Mouse (Mus musculus): ENCODE data around the gene Exoc2.

Gene Exoc2

DNA sequence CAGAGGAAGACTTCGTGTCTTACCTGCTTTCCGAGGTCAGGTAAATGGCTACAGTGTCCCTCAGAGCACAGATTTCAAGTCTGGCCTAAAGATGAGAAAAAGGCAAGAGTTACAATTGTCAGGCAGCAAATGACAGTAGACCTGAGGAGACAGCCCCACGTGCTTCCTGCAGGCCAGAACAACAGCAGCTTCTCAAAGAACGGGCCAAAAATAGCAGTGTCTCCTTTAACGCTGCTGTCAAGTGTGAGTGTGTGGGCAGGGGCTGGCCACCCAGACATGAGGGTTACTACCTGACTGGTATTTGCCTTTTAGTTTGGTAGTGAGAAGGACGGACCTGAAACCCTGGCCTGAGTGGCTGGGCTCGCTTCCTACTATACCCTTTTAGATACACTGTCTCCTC is 153.3 kb downstream of the Exoc2 start:
- no peak for DNase-seq (ENCODE audit: low read depth, low spot score)

GRCm38 (mm10) chr13:30819891-30820290 is 154.0 kb downstream of the Exoc2 start:
- DNase-seq (ENCODE audit: low read depth, low spot score) = no peak

DNA sequence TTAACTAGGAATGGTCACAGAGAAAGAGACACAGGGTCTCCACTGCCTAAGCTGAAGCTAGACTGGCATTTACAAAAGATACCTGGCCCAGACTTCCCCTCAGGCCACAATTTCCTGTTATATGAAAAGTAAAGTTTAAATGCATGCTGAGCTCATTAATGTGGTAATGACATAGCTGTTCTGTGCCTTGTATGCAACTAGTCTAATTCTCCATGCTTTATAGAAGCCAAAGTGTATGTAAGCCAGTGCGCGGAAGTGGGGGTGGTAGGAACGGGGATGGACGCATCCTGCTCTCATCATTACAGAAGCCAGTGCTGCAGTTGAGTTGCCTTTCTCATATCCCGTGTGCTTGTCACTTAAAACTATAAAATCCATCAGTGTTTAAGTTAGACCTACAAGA is 156.5 kb downstream of the Exoc2 start:
- no peak for DNase-seq (ENCODE audit: low read depth, low spot score)

GRCm38 (mm10) chr13:30814256-30814655 is 159.6 kb downstream of the Exoc2 start:
- no peak for DNase-seq (ENCODE audit: low read depth, low spot score)

GRCm38 (mm10) chr13:30813464-30813863 is 160.4 kb downstream of the Exoc2 start:
- no peak for DNase-seq (ENCODE audit: low read depth, low spot score)

DNA sequence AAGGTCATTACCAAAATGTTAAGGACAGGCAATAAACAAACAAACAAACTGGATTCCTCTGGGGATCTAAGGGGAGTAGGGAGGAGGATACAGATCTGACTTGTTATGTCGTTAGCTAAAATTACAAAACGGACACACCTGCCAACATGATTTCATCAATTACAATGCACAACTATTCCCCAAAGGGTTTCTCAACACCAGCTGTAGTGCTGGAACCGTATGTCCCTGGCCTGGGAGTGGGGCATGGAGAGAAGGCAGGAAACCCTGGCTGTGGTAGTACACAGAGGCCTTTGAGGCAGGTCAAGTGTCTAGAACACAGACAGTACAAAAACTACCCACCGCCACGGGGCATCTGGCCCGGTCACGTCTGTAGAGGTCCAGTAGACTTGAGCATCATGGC is 164.7 kb downstream of the Exoc2 start:
- no peak for DNase-seq (ENCODE audit: low read depth, low spot score)

- DNase-seq (ENCODE audit: low read depth, low spot score) = no peak
These were observed 171.4 kb downstream of the Exoc2 start for GRCm38 (mm10) chr13:30802336-30802955.

GRCm38 (mm10) chr13:30801886-30802285 is 172.0 kb downstream of the Exoc2 start:
- DNase-seq (ENCODE audit: low read depth, low spot score) = no peak

DNA sequence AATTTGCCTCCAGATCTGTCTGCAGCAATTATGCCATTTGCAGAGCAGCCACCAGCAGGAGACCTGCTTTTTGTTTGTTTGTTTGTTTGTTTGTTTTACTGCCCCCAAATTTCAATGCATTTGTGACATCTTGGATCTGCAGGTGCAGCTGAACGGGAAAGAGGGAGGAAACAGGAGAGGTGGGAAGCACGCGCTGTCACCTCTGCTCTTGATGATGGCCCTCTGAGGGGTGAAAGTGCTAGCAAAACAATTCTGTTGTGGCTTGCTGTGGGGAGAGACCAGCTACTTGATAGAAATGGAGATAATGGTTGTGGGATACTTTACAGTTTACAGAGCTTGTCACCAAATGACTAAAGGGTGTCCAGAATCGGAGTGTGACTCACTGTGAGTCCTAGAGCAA is 177.9 kb downstream of the Exoc2 start:
- DNase-seq (ENCODE audit: low read depth, low spot score) = no peak

DNA sequence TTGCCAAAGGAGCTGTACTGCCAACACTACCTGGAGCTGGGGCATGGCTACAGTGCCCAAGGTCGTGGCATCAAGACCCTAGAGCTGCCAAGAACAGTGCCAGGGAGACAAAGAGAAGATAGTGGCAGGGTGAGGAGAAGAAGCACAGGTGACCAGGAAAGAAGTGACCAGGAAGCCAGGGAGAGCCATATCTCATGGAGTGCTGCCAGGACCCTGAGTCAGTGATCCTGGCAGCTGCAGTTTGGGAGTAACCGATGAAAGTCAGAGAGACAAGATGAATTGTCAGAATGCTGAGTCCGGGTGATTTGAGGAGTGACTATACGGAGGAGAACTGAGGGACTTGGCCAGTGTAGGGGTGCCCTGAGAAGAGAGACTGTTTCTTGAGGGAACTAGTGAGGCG is 180.3 kb downstream of the Exoc2 start:
- DNase-seq (ENCODE audit: low read depth, low spot score) = no peak

DNA sequence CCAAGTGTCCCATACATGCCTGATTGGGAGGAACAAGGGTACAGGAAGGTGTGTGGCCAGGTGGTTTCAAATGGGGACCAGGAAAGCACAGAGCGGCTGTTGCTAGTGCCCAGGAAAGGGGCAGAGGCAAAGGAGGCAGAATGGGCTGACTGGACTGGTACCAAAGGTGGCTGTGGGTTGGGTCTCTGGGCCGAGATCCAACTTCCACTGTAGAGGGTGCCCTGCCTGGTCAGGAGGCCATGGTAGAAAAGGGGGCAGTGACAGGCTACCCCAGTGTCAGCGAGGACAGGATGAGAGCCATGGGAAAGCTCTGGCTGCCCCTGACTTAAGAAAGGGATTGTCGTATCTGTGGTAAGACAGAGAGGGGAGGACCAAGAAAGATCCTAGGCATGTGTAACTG is 180.7 kb downstream of the Exoc2 start:
- no peak for DNase-seq (ENCODE audit: low read depth, low spot score)

- DNase-seq (ENCODE audit: low read depth, low spot score) = no peak
These were observed 181.2 kb downstream of the Exoc2 start for GRCm38 (mm10) chr13:30792741-30793140.

GRCm38 (mm10) chr13:30792308-30792707 is 181.6 kb downstream of the Exoc2 start:
- no peak for DNase-seq (ENCODE audit: low read depth, low spot score)

GRCm38 (mm10) chr13:30790016-30790415 is 183.9 kb downstream of the Exoc2 start:
- DNase-seq (ENCODE audit: low read depth, low spot score) = no peak

GRCm38 (mm10) chr13:30788421-30788820 is 185.5 kb downstream of the Exoc2 start:
- DNase-seq (ENCODE audit: low read depth, low spot score) = no peak

- no peak for DNase-seq (ENCODE audit: low read depth, low spot score)
These were observed 185.9 kb downstream of the Exoc2 start for GRCm38 (mm10) chr13:30787960-30788359.

DNA sequence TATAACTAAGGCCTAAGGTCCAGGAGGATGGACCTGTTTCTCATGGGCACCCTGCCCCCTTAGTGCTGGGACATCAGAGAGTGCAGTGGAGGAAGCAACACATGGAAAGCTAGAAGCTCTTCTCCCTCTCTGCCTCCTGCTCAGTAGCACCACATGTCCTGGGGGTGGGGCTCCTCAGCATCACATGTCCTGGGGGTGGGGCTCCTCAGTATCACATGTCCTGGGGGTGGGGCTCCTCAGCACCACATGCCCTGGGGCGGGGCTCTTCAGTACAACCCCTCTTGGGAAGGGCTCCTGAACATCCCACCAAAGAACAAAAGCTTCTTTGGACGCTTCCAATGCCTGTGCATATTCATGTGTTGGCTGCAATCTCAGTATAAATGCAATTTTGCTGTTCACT is 186.3 kb downstream of the Exoc2 start:
- peak; percentile 58 for DNase-seq (ENCODE audit: low read depth, low spot score)

DNA sequence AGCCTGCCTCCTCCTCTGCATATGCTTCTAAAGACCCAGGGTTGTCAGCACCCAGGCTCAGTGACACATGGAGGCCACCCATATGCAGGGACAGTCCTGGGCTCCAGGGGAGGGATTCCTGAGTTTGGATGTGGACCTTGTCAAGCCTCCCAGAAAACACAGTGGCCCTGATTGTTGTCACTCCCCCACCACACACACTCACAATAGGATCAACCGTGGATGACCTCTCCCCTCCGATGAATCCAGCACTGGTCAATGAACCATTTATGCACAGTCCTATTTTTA is 186.9 kb downstream of the Exoc2 start:
- no peak for DNase-seq (ENCODE audit: low read depth, low spot score)

DNA sequence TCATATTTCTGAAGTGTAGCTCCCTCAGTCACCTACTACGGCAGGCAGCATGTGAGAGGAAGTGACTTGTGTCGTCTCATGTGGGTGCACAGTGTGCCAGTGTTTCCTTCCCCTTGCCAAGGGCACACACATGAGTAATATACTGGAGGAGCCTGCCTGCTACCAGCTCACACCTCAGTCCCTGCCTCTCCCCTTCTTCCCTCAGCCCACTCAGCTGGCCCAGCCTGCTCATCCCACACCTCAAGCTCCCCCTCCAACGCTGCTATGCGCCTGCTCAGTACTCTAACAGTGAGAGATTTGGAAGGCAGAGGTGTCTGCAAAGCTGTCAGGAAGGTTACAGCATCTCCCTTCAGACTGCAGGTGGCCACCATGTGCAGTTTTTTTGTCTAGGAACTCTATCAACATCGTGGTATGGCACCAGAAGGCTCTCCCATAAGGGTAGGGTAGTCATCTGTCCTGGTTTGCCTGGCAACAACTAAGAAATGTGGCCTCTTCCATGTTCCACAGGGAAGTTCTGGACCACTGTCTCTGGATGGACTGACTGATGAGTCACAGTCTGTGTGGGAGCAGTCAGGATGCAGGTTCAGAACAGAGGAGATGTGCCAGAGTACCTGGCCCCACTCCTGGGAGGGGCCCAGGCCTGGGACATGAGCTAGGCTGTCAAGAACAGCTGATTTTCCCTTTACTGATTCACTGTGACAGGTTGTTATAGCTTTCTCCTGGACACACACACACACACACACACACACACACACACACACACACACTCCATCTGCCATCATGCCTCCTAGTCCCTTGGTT is 187.5 kb downstream of the Exoc2 start:
- DNase-seq (ENCODE audit: low read depth, low spot score) = no peak

GRCm38 (mm10) chr13:30785423-30786040 is 188.4 kb downstream of the Exoc2 start:
- DNase-seq (ENCODE audit: low read depth, low spot score) = no peak

DNA sequence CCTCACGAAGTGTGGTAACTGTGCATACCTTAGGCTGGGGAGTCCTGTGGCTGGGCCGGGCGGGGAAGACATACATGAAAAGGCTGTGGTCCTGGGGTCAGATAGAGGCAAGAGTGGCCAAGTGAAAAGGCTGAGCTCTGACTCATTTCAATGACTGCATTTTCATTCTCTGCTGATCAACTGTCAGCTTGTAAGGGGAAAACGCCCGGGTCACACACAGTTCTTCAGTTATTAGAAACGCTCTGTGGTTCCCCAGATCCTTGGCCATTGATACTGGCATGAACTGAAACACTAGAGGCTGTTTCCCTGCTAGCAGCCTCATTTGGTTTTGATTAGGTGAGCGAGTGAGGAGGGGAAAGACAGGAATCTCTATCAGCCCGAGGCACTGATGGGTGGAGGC is 191.5 kb downstream of the Exoc2 start:
- no peak for DNase-seq (ENCODE audit: low read depth, low spot score)

- DNase-seq (ENCODE audit: low read depth, low spot score) = no peak
These were observed 192.0 kb downstream of the Exoc2 start for GRCm38 (mm10) chr13:30781905-30782304.

- DNase-seq (ENCODE audit: low read depth, low spot score) = no peak
These were observed 196.2 kb downstream of the Exoc2 start for GRCm38 (mm10) chr13:30777678-30778179.
